Mouse (Mus musculus) CH12.LX (cell line): ENCODE results near the gene Gm43191. TPM values are rescaled to one million over a fixed set of nuclear protein-coding genes. Genes with fewer than 3 reads are reported as not detected.

ENCODE experiments used
- DNase-seq: peaks from one replicate; pipeline ENCODE4 v3.0.0-alpha.2; 2013; ENCODE audit errors: extremely low read depth
- H3K27ac ChIP-seq: 2 replicates; pipeline ENCODE4 v1.5.1; 2012; ENCODE audit warnings: low read depth, mild to moderate bottlenecking, control low read depth, moderate library complexity; ENCODE audit not compliant: insufficient read depth
- H3K27me3 ChIP-seq: replicated peaks from 2 replicates; pipeline ENCODE3; 2012; ENCODE audit warnings: inconsistent platforms
- H3K36me3 ChIP-seq, 2 experiments: replicated peaks in 1 of 2; 2 replicates each; pipeline versions ENCODE3 to v1.6.1; 2012; ENCODE audit warnings: inconsistent platforms in 1 of 2, low read length in 1 of 2, mild to moderate bottlenecking in 1 of 2, mixed read lengths in 1 of 2, moderate library complexity in 1 of 2; ENCODE audit not compliant: control insufficient read depth in 1 of 2, insufficient read depth in 1 of 2
- H3K4me1 ChIP-seq, 2 experiments: 2 replicates each; pipeline ENCODE4 v1.6.1; 2012; ENCODE audit warnings: inconsistent platforms in 1 of 2, moderate library complexity in 1 of 2; ENCODE audit not compliant: insufficient read depth in 2 of 2, control insufficient read depth in 1 of 2
- H3K4me2 ChIP-seq: 2 replicates; pipeline ENCODE4 v1.6.1; 2012; ENCODE audit warnings: low read depth, mild to moderate bottlenecking, control low read depth; ENCODE audit not compliant: poor library complexity, insufficient read depth, severe bottlenecking
- H3K4me3 ChIP-seq, 3 experiments: fragments of 150-350 bp in 1 of 3; sonication (generic) in 1 of 3; replicated peaks in 1 of 3; 2 replicates each; pipeline versions ENCODE3 to v1.5.1; 2011 to 2012; ENCODE audit warnings: low read depth in 2 of 3, low read length in 2 of 3, mild to moderate bottlenecking in 2 of 3, moderate library complexity in 2 of 3, control low read depth in 1 of 3, improper control_type of control experiment in 1 of 3, inconsistent platforms in 1 of 3, mixed read lengths in 1 of 3; ENCODE audit not compliant: poor library complexity in 1 of 3
- H3K79me2 ChIP-seq: replicated peaks from 2 replicates; pipeline ENCODE4 v1.6.1; 2012; ENCODE audit warnings: mild to moderate bottlenecking, moderate library complexity; ENCODE audit not compliant: control insufficient read depth, poor library complexity, insufficient read depth, severe bottlenecking; ENCODE audit errors: extremely low read depth
- H3K9ac ChIP-seq: 2 replicates; pipeline ENCODE4 v1.6.1; 2012; ENCODE audit warnings: low read depth, mild to moderate bottlenecking, control low read depth, moderate library complexity; ENCODE audit not compliant: insufficient read depth
- H3K9me3 ChIP-seq: replicated peaks from 2 replicates; pipeline ENCODE3; 2012; ENCODE audit warnings: low read length, inconsistent platforms, mixed read lengths
- CHD2 ChIP-seq: IDR thresholded peaks from 2 replicates; pipeline ENCODE4 v1.6.1; 2011; ENCODE audit warnings: low read length, improper control_type of control experiment
- E2F4 ChIP-seq: IDR thresholded peaks from 2 replicates; pipeline ENCODE4 v1.6.1; 2011; ENCODE audit warnings: low read depth, low read length, improper control_type of control experiment; ENCODE audit not compliant: insufficient replicate concordance
- ELF1 ChIP-seq: IDR thresholded peaks from 2 replicates; pipeline ENCODE4 v1.6.1; 2014; ENCODE audit warnings: low read depth, mild to moderate bottlenecking, inconsistent platforms, low read length, improper control_type of control experiment
- EP300 ChIP-seq: IDR thresholded peaks from 2 replicates; pipeline ENCODE4 v1.6.1; 2011; ENCODE audit warnings: low read length, improper control_type of control experiment
- GABPA ChIP-seq: IDR thresholded peaks from 2 replicates; pipeline ENCODE4 v1.6.1; 2012; ENCODE audit warnings: low read depth, low read length, improper control_type of control experiment, inconsistent platforms; ENCODE audit not compliant: insufficient replicate concordance
- HCFC1 ChIP-seq: IDR thresholded peaks from 2 replicates; pipeline ENCODE4 v1.6.1; 2012; ENCODE audit warnings: low read depth, mild to moderate bottlenecking, inconsistent platforms, low read length, improper control_type of control experiment
- IRF4 ChIP-seq: IDR thresholded peaks from 2 replicates; pipeline ENCODE4 v1.6.1; 2014; ENCODE audit warnings: low read depth, mild to moderate bottlenecking, inconsistent platforms, low read length, improper control_type of control experiment
- KAT2A ChIP-seq: IDR thresholded peaks from 2 replicates; pipeline ENCODE4 v1.6.1; 2012; ENCODE audit warnings: low read length, improper control_type of control experiment, inconsistent platforms; ENCODE audit not compliant: insufficient replicate concordance
- MAX ChIP-seq: IDR thresholded peaks from 2 replicates; pipeline ENCODE4 v1.6.1; 2011; ENCODE audit warnings: low read length, improper control_type of control experiment
- MEF2A ChIP-seq: IDR thresholded peaks from 2 replicates; pipeline ENCODE4 v1.6.1; 2014; ENCODE audit warnings: low read depth, mild to moderate bottlenecking, inconsistent platforms, low read length, improper control_type of control experiment, borderline replicate concordance
- MXI1 ChIP-seq: IDR thresholded peaks from 2 replicates; pipeline ENCODE4 v1.6.1; 2011; ENCODE audit warnings: mild to moderate bottlenecking, low read depth, low read length, improper control_type of control experiment
- MYC ChIP-seq: IDR thresholded peaks from 2 replicates; pipeline ENCODE4 v1.6.1; 2011; ENCODE audit warnings: low read depth, mild to moderate bottlenecking, improper control_type of control experiment, low read length
- NELFE ChIP-seq: IDR thresholded peaks from 2 replicates; pipeline ENCODE4 v1.6.1; 2011; ENCODE audit warnings: low read depth, low read length, improper control_type of control experiment
- NRF1 ChIP-seq: IDR thresholded peaks from 2 replicates; pipeline ENCODE4 v1.6.1; 2014; ENCODE audit warnings: low read depth, mild to moderate bottlenecking, inconsistent platforms, low read length, improper control_type of control experiment, moderate library complexity
- RAD21 ChIP-seq: IDR thresholded peaks from 2 replicates; pipeline ENCODE4 v1.6.1; 2011; ENCODE audit warnings: low read depth, mild to moderate bottlenecking, low read length, improper control_type of control experiment, moderate library complexity
- TCF12 ChIP-seq: IDR thresholded peaks from 2 replicates; pipeline ENCODE4 v1.6.1; 2014; ENCODE audit warnings: low read depth, mild to moderate bottlenecking, inconsistent platforms, low read length, improper control_type of control experiment
- UBTF ChIP-seq: IDR thresholded peaks from 2 replicates; pipeline ENCODE4 v1.6.1; 2012; ENCODE audit warnings: low read depth, mild to moderate bottlenecking, inconsistent platforms, low read length, improper control_type of control experiment, moderate library complexity
- USF1 ChIP-seq: IDR thresholded peaks from 2 replicates; pipeline ENCODE4 v1.6.1; 2014; ENCODE audit warnings: low read depth, mild to moderate bottlenecking, inconsistent platforms, low read length, improper control_type of control experiment
- ZKSCAN1 ChIP-seq: IDR thresholded peaks from 2 replicates; pipeline ENCODE4 v1.6.1; 2012; ENCODE audit warnings: low read depth, inconsistent platforms, low read length, improper control_type of control experiment, borderline replicate concordance
- dilution Hi-C: fragments of 300-500 bp; cut with MboI; formaldehyde crosslinking; loops from 2 replicates; pipeline ENCODE4 v1.14.3; 2020; ENCODE audit warnings: low sequenced_read_pairs; ENCODE audit not compliant: extremely low pct_unique_long_range_greater_than_20kb, extremely low pct_ligation_motif_present
- in situ Hi-C: fragments of 300-500 bp; cut with MboI; formaldehyde crosslinking; loops from 3 replicates; pipeline ENCODE4 v1.14.3; 2019; ENCODE audit warnings: low sequenced_read_pairs, low pct_ligation_motif_present, low pct_unique_long_range_greater_than_20kb, mixed read lengths
- polyA plus RNA-seq: library from polyadenylated mRNA; unstranded; fragments of >175 nt; gene quantifications from 2 replicates; pipeline ENCODE4 v1.2.1, GENCODE M21; 2012; ENCODE audit warnings: low read depth; ENCODE audit not compliant: insufficient read length
- total RNA-seq, 2 experiments: library from RNA; depleted of rRNA; stranded (reverse); fragments of 300-350 nt in 1 of 2; fragments of >200 nt in 1 of 2; gene quantifications; 2 replicates each; pipeline ENCODE4 v1.2.3; 2012 to 2014

Gene Gm43191
- total and polyA plus RNA-seq, 3 experiments, result 0.51 TPM; not detected in 2

DNA sequence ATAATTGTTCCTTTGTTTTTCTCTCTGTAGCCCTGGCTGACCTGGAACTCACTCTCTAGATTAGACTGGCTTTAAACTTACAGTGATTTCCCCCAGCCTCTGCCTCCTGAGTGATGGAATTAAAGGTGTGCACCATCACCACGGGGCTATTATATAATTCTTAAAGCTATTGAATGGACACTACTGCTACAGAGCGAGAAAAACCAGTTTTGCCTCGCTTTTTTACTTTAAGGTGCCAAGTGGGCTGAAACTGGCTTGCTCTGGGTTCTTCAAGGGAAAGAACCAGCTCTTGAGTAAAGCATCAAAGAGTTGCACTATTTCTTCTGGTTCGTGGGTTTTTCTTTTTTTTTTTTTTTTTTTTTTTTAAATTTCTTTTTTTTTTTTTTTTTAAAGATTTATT, 41.9 kb upstream of the Gm43191 start:
- dilution Hi-C loops (no loop called here), in situ Hi-C loops (no loop called here)
- TF ChIP-seq NELFE (no peak), UBTF (no peak), MYC (no peak), KAT2A (no peak)
- Histone ChIP-seq H3K9me3 (no peaks in the 10 kb centered on the region), H3K27me3 (no peaks in the 10 kb centered on the region), H3K4me2 (no peak overlapping the region), H3K27ac (no peak overlapping the region), H3K9ac (no peak overlapping the region), H3K79me2 (no peaks in the 10 kb centered on the region), H3K36me3 (no peaks in the 10 kb centered on the region), H3K4me1 (peaks cover 0 to 7% of the 10 kb centered on the region in 2 experiments; a peak in 2 of 4 replicates), H3K4me3 (no peak overlapping the region)
- DNase-seq, result no peak

GRCm38 (mm10) chr3:116718951-116719350, 37.9 kb upstream of the Gm43191 start:
- in situ Hi-C loops, result no loop called here
- Histone ChIP-seq H3K9ac (no peak overlapping the region), H3K79me2 (no peaks in the 10 kb centered on the region), H3K4me2 (no peak overlapping the region), H3K27me3 (no peaks in the 10 kb centered on the region), H3K4me3 (no peak overlapping the region), H3K36me3 (no peaks in the 10 kb centered on the region), H3K4me1 (peaks cover 0 to 5% of the 10 kb centered on the region in 2 experiments; a peak in 2 of 4 replicates), H3K9me3 (no peaks in the 10 kb centered on the region), H3K27ac (no peak overlapping the region)
- dilution Hi-C loops, result no loop called here
- no peak for DNase-seq
- TF ChIP-seq IRF4, result no peak
- TF ChIP-seq KAT2A, result no peak
- TF ChIP-seq CHD2, result no peak
- TF ChIP-seq HCFC1, result no peak
- no peak for TF ChIP-seq GABPA
- no peak for TF ChIP-seq TCF12
- TF ChIP-seq USF1, result no peak
- TF ChIP-seq ZKSCAN1, result no peak
- no peak for TF ChIP-seq MEF2A
- TF ChIP-seq RAD21, result no peak
- TF ChIP-seq ELF1, result no peak
- TF ChIP-seq UBTF, result no peak
- no peak for TF ChIP-seq MAX

GRCm38 (mm10) chr3:116713031-116713430, 32.0 kb upstream of the Gm43191 start:
- dilution Hi-C loops, result no loop called here
- Histone ChIP-seq H3K79me2 (peaks cover 15% of the 10 kb centered on the region), H3K4me1 (peaks cover 7 to 29% of the 10 kb centered on the region in 2 experiments), H3K27ac (no peak overlapping the region), H3K4me2 (peak overlapping the region; percentile 83), H3K36me3 (peaks cover 0 to under 1% of the 10 kb centered on the region in 2 experiments), H3K9ac (peak overlapping the region; percentile 82), H3K27me3 (no peaks in the 10 kb centered on the region), H3K9me3 (no peaks in the 10 kb centered on the region), H3K4me3 (peak overlapping the region in 2 of 3 experiments; percentile 71 to 98)
- in situ Hi-C loops, result no loop called here
- TF ChIP-seq NRF1 (no peak), GABPA (no peak), E2F4 (no peak), EP300 (no peak), MXI1 (no peak)
- no peak for DNase-seq
